Mouse (Mus musculus) NIH3T3 (cell line): ENCODE data around the gene 9930104L06Rik.

Source experiments
- DNase-seq: peaks from one replicate; pipeline ENCODE4 v3.0.0-alpha.2; 2012; ENCODE audit warnings: low read depth

The 9930104L06Rik gene

GRCm38 (mm10) chr4:124959062-124959461, 22.2 kb downstream of the 9930104L06Rik start:
- DNase-seq = peak; percentile 73

GRCm38 (mm10) chr4:124960940-124961339, 24.1 kb downstream of the 9930104L06Rik start:
- no peak for DNase-seq

- no peak for DNase-seq
These were observed 25.7 kb downstream of the 9930104L06Rik start for GRCm38 (mm10) chr4:124962576-124962975.

- no peak for DNase-seq
These were observed 28.2 kb downstream of the 9930104L06Rik start for GRCm38 (mm10) chr4:124964912-124965599.

GRCm38 (mm10) chr4:124968711-124969110, 31.9 kb downstream of the 9930104L06Rik start:
- DNase-seq = peak; percentile 66

GRCm38 (mm10) chr4:124969219-124969848, 32.5 kb downstream of the 9930104L06Rik start:
- DNase-seq = no peak

GRCm38 (mm10) chr4:124970194-124970593, 33.3 kb downstream of the 9930104L06Rik start:
- no peak for DNase-seq

GRCm38 (mm10) chr4:124970677-124971076, 33.8 kb downstream of the 9930104L06Rik start:
- DNase-seq = no peak

- no peak for DNase-seq
These were observed 34.2 kb downstream of the 9930104L06Rik start for GRCm38 (mm10) chr4:124971094-124971493.

GRCm38 (mm10) chr4:124972316-124972715, 35.5 kb downstream of the 9930104L06Rik start:
- peak; percentile 85 for DNase-seq

- DNase-seq = peak; percentile 95
These were observed 36.4 kb downstream of the 9930104L06Rik start for GRCm38 (mm10) chr4:124973296-124973695.

GRCm38 (mm10) chr4:124978201-124978600, 41.4 kb downstream of the 9930104L06Rik start:
- no peak for DNase-seq

GRCm38 (mm10) chr4:124983893-124984526, 47.2 kb downstream of the 9930104L06Rik start:
- DNase-seq = peak; percentile 61

GRCm38 (mm10) chr4:124984871-124985670, 48.2 kb downstream of the 9930104L06Rik start:
- DNase-seq = peak; percentile 75

GRCm38 (mm10) chr4:124985671-124986602, 49.1 kb downstream of the 9930104L06Rik start, which contains the start of gene Rspo1:
Gene Rspo1, plus strand, starts transcription at chr4:124986430.
- no peak for DNase-seq

- peak; percentile 32 for DNase-seq
These were observed 50.2 kb downstream of the 9930104L06Rik start for GRCm38 (mm10) chr4:124986739-124987710.

GRCm38 (mm10) chr4:124987711-124988097, 50.9 kb downstream of the 9930104L06Rik start:
- no peak for DNase-seq

GRCm38 (mm10) chr4:124988382-124988781, 51.5 kb downstream of the 9930104L06Rik start:
- DNase-seq = no peak

- DNase-seq = no peak
These were observed 53.0 kb downstream of the 9930104L06Rik start for GRCm38 (mm10) chr4:124989787-124990253.

- DNase-seq = no peak
These were observed 53.5 kb downstream of the 9930104L06Rik start for GRCm38 (mm10) chr4:124990325-124990724.
